Mouse (Mus musculus): ENCODE measurements around the gene Rgs18.

Gene Rgs18

DNA sequence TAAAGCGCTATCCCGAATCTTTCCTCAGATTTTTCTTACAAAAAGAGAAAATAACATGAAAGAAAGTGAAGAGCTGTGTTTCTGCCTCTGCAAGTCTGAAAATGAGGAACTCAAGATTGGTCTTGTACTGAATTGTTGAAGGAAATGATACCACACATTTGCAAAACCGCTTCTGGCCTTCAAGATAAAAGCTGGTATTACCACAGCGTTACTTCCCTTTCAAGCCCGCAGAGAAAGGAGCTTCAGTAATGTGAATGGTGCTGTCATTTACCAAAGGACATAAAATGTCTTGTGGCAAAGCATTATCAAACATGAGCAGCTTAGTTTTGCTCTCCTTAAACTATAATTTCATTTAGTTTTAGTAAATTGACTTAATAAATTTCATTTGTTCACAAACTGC, at the start of gene Rgs18:
Rgs18 (minus strand) TSS at position 105 of the 400 bp plus-strand sequence.
- DNase-seq (ENCODE audit: extremely low read depth, insufficient read length, low spot score): no peak

DNA sequence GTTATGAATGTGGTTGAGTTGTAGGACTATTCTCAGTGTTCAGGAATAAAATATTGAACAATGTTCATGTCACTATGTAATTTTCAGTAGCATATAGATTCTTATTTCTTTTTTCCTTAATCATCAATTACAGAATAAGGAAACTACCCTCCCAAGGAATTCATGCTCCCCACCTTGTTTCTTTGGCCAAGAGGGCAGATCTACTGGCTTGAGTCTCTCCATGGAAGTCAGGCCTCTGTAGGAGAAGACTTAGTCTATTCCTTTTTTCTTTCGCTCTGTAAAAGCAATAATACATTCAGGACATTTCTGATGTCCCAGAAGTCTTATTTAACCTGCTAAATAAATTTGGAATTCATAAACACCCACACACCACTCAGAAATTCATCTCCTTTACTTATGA, 841 bp downstream of the Rgs18 start:
- no peak for DNase-seq (ENCODE audit: extremely low read depth, insufficient read length, low spot score)

DNA sequence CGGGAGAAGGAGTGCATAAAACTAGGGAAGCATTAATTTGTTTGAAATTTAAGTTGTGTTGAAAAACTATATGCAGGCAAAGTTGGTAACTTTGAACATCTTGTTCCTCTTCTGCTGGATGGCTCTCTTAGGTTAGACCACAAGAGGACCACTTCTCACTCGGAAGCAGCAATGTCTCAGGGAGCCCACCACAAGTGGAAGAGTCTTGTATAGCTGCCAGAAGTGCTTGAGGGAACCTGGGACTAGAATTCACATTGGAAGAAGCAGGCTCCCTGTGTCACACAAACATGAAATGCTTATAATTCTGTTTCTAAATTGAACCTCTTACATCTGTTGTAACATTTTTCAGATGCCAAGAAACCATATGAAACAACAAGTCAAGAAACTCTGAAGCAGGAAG, 9.0 kb downstream of the Rgs18 start:
- DNase-seq (ENCODE audit: extremely low read depth, insufficient read length, low spot score): no peak

DNA sequence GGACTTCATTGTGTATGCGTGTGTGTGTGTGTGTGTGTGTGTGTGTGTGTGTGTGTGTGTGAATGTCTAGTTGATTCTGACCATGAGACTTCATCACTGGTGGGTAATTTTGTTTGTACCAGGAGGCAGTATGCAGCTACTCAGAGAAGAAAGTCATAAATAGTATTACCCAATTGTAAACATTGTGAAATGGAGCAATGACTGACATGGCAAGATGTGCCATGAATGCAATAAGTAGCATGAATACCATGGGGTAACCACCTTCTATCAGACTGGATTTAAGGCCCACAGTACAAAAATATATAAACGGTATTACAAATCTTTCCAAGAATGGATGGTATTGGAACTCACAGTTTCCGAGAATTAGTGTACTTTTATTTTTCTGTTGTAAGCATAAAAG, 14.4 kb downstream of the Rgs18 start:
- DNase-seq (ENCODE audit: extremely low read depth, insufficient read length, low spot score): no peak

DNA sequence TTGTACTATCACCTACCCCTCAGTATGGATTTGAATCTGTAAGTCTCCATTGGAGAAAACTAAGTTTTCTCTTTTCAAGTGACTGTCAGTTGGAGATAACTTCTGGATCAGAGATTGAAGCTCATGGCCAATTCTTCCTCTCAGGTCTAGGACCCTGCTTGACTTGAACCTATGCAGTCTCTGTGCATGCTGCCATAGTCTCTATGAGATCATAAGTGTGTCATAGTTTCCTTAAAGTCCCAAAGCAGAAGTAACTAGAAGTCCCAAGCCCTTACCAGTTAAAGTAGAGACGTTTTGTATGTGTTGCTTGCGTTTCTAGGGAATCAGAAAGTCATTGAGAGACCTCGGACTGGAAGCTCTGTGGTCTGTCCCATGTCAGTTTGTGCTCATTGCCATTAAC, 24.5 kb downstream of the Rgs18 start:
- DNase-seq (ENCODE audit: extremely low read depth, insufficient read length, low spot score): no peak

DNA sequence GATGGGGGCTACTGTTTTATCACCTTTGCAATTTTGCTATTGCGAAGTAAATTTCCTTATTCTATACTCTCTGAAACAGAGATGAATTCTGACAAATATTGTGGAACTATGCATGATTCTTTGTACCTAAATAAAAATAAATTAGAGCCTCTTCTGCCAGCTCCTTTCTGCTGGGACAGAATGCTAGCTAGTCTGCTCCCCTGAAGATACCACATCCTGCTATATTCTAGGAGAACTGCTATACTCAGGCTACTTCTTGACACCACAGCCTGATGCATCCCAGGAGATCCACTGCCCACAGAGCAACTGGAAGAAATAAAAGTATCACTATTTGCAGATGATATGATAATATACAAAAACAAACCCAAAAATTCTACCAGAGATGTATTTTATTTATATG, 29.1 kb downstream of the Rgs18 start:
- DNase-seq (ENCODE audit: extremely low read depth, insufficient read length, low spot score): no peak

DNA sequence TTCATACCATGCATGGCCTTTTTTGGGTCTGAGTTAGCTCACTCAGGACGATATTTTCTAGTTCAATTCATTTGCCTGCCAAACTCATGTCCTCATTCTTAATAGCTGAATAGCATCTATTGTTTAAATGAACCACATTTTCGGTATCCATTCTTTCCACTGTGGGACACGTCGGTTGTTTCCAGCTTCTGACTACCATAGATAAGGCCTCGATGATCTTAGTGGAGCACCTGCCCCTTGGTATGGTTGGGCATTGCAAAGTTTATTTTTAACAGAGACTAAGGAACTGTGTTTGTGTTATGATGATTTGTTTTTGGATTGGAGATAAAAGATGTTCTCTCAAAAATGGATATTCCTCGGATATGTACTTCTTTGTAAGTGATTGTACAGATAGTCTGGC, 37.5 kb downstream of the Rgs18 start:
- no peak for DNase-seq (ENCODE audit: extremely low read depth, insufficient read length, low spot score)

DNA sequence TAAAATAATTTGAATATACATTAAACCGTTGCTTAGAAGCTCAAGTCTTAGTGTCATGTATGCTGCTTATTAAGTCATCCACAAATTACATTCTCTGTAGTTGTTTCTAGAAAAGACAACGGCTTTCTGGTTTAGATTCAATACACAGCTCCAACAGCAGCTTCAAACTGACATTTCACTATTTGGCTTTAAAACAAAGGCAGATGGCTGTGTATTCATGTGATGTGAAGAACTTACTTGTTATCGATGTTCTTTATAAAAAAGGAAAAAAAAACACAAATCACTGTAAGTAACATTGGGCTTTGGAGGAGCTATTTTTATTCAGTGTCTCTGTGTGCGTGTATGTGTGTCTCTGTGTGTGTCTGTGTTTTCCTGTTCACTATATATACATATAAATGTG, 54.5 kb downstream of the Rgs18 start:
- no peak for DNase-seq (ENCODE audit: extremely low read depth, insufficient read length, low spot score)

DNA sequence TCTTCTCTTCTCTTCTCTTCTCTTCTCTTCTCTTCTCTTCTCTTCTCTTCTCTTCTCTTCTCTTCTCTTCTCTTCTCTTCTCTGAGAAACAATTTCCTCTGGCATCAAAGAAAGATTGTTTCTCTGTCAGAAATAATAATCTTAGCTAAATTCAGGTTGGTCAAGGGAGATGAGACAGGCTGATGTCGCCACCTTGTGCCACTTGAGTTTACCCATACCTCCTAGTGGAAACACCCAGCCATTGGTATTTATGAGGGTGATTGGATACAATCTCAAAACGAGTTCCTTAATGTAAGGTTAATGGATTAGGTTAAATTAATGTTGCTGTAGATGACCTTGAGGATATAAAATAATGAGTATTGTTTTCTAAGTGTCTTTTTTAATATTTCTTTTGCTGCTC, 70.9 kb downstream of the Rgs18 start:
- DNase-seq (ENCODE audit: extremely low read depth, insufficient read length, low spot score): no peak

Data from 3134 (cell line).